Mouse (Mus musculus) cerebellum, adult 2 months (tissue): ENCODE measurements around the gene Srcin1. TPM values are rescaled to one million over a fixed set of nuclear protein-coding genes. Genes with fewer than 3 reads are reported as not detected.

ENCODE experiments used
- DNase-seq, 2 experiments: peaks; one replicate each; pipeline ENCODE4 v3.0.0; 2021
- H3K27ac ChIP-seq: fragments of 200-500 bp; 2 replicates; pipeline ENCODE4 v1.5.1; 2012; ENCODE audit warnings: low read length, control low read depth, inconsistent platforms; ENCODE audit not compliant: insufficient read depth
- H3K27me3 ChIP-seq: fragments of 200-500 bp; 2 replicates; pipeline ENCODE4 v1.6.1; 2012; ENCODE audit warnings: inconsistent platforms, mild to moderate bottlenecking, low read length, moderate library complexity; ENCODE audit not compliant: control insufficient read depth, insufficient read depth
- H3K4me1 ChIP-seq: fragments of 200-500 bp; 2 replicates; pipeline ENCODE4 v1.6.1; 2011; ENCODE audit warnings: low read length; ENCODE audit not compliant: control insufficient read depth, insufficient read depth
- H3K4me3 ChIP-seq: fragments of 200-500 bp; replicated peaks from 2 replicates; pipeline ENCODE3; 2011; ENCODE audit warnings: mild to moderate bottlenecking, low read depth, low read length, control low read depth; ENCODE audit not compliant: insufficient read depth
- CTCF ChIP-seq: fragments of 200-500 bp; IDR thresholded peaks from 2 replicates; pipeline ENCODE4 v1.5.1; 2011; ENCODE audit warnings: low read depth, mild to moderate bottlenecking, control low read depth, low read length, moderate library complexity, borderline replicate concordance; ENCODE audit not compliant: insufficient read depth
- POLR2A ChIP-seq: fragments of 200-500 bp; IDR thresholded peaks from 2 replicates; pipeline ENCODE4 v1.6.1; 2011; ENCODE audit warnings: low read length, control low read depth, borderline replicate concordance; ENCODE audit not compliant: insufficient read depth
- WGBS: fragments of 180-500 bp; shearing (Covaris S2); methylation state at CpG from one replicate; pipeline ENCODE4 v1.1.7; 2018; 5-methylcytosine and 5-hydroxymethylcytosine counted together
- polyA plus RNA-seq: library from polyadenylated mRNA; depleted of rRNA; stranded (reverse); fragments of >200 nt; gene quantifications from 2 replicates; pipeline ENCODE4 v1.2.3, GENCODE M21; 2012

Srcin1 gene
- polyA plus RNA-seq, 1 experiment, result 127 TPM

GRCm38 (mm10) chr11:97513066-97513465, 62.9 kb downstream of the Srcin1 start:
- no peak for DNase-seq
- no peaks in the 10 kb centered on the region for H3K27me3 ChIP-seq
- no peak overlapping the region for H3K4me3 ChIP-seq
- peaks cover 21% of the 10 kb centered on the region for H3K4me1 ChIP-seq
- TF ChIP-seq POLR2A, result no peak
- TF ChIP-seq CTCF, result no peak
- H3K27ac ChIP-seq, result no peak overlapping the region
- WGBS, result 58% methylated on average over 3 of the region's 3 CpGs

GRCm38 (mm10) chr11:97512511-97512910, 63.5 kb downstream of the Srcin1 start:
- 55% methylated on average over 6 of the region's 6 CpGs for WGBS
- TF ChIP-seq CTCF, result no peak
- TF ChIP-seq POLR2A, result no peak
- no peak for DNase-seq
- Histone ChIP-seq H3K27ac (no peak overlapping the region), H3K4me3 (no peak overlapping the region), H3K4me1 (peaks cover 21% of the 10 kb centered on the region), H3K27me3 (no peaks in the 10 kb centered on the region)

GRCm38 (mm10) chr11:97511661-97512369, 64.2 kb downstream of the Srcin1 start:
- 14% methylated on average over 13 of the region's 13 CpGs for WGBS
- H3K4me1 ChIP-seq, result peaks cover 21% of the 10 kb centered on the region
- H3K27ac ChIP-seq, result peak overlapping the region; percentile 49; the same call in 1 of the 2 replicates

GRCm38 (mm10) chr11:97510966-97511660, 64.9 kb downstream of the Srcin1 start:
- TF ChIP-seq CTCF (peak; percentile 83), POLR2A (no peak)
- peaks cover 23% of the 10 kb centered on the region for H3K4me1 ChIP-seq
- no peaks in the 10 kb centered on the region for H3K27me3 ChIP-seq
- H3K4me3 ChIP-seq, result no peak overlapping the region
- DNase-seq, result peak; percentile 72 to 86
- 19% methylated on average over 10 of the region's 10 CpGs for WGBS
- H3K27ac ChIP-seq, result no peak overlapping the region

More at GRCm38 (mm10) chr11:97511661-97512369, 64.2 kb downstream of the Srcin1 start:
- Histone ChIP-seq H3K4me3 (no peak overlapping the region), H3K27me3 (no peaks in the 10 kb centered on the region)
- TF ChIP-seq CTCF (no peak), POLR2A (no peak)
- peak; percentile 51 to 57 for DNase-seq

GRCm38 (mm10) chr11:97509715-97510485, 66.1 kb downstream of the Srcin1 start:
- H3K4me1 ChIP-seq, result peaks cover 23% of the 10 kb centered on the region
- no peak overlapping the region for H3K4me3 ChIP-seq
- TF ChIP-seq POLR2A (no peak), CTCF (no peak; the same call in 1 of the 2 replicates)
- no peaks in the 10 kb centered on the region for H3K27me3 ChIP-seq
- WGBS, result 43% methylated on average over 24 of the region's 24 CpGs
- no peak for DNase-seq
- no peak overlapping the region for H3K27ac ChIP-seq

GRCm38 (mm10) chr11:97509058-97509457, 66.9 kb downstream of the Srcin1 start:
- 58% methylated on average over 5 of the region's 5 CpGs for WGBS
- Histone ChIP-seq H3K27ac (no peak overlapping the region), H3K4me3 (no peak overlapping the region), H3K27me3 (no peaks in the 10 kb centered on the region), H3K4me1 (peaks cover 23% of the 10 kb centered on the region)
- TF ChIP-seq CTCF (no peak), POLR2A (no peak)
- DNase-seq, result no peak

GRCm38 (mm10) chr11:97508198-97508597, 67.8 kb downstream of the Srcin1 start:
- WGBS, result 51% methylated on average over 3 of the region's 3 CpGs
- Histone ChIP-seq H3K4me1 (peaks cover 23% of the 10 kb centered on the region), H3K4me3 (no peak overlapping the region), H3K27ac (no peak overlapping the region), H3K27me3 (no peaks in the 10 kb centered on the region)
- TF ChIP-seq CTCF (no peak), POLR2A (no peak)
- no peak for DNase-seq
